Mouse (Mus musculus) liver, embryonic 13.5 days (tissue): ENCODE results near the gene LTO1. TPM values are rescaled to one million over a fixed set of nuclear protein-coding genes. Genes with fewer than 3 reads are reported as not detected.
"Not testable (repeated sequence)": the region's sequence is repeated elsewhere in the genome, so short reads cannot be mapped to it uniquely, and the experiment has no call there.

ENCODE experiments used
- ATAC-seq: fragments of 200-750 bp; cut with Nextera tagmentation; 2 replicates; pipeline ENCODE4 v1.8.0; 2017; ENCODE audit warnings: low read depth, mild to moderate bottlenecking, moderate number of reproducible peaks, moderate library complexity
- DNase-seq: peaks from one replicate; pipeline ENCODE4 v3.0.0; 2022
- H3K27ac ChIP-seq: fragments of 300-500 bp; sonication (generic); 2 replicates; pipeline ENCODE4 v1.5.1; 2015; ENCODE audit warnings: moderate library complexity, mild to moderate bottlenecking, inconsistent platforms
- H3K27me3 ChIP-seq: fragments of 300-500 bp; sonication (generic); 2 replicates; pipeline ENCODE4 v1.6.1; 2015; ENCODE audit warnings: mild to moderate bottlenecking, inconsistent platforms
- H3K36me3 ChIP-seq: fragments of 300-500 bp; sonication (generic); 2 replicates; pipeline ENCODE4 v1.6.1; 2015; ENCODE audit warnings: mild to moderate bottlenecking, inconsistent platforms
- H3K4me1 ChIP-seq: fragments of 300-500 bp; sonication (generic); replicated peaks from 2 replicates; pipeline ENCODE4 v1.6.1; 2015; ENCODE audit warnings: inconsistent platforms
- H3K4me2 ChIP-seq: fragments of 300-500 bp; sonication (generic); 2 replicates; pipeline ENCODE4 v1.6.1; 2015; ENCODE audit warnings: inconsistent platforms, mild to moderate bottlenecking, moderate library complexity
- H3K4me3 ChIP-seq: fragments of 300-500 bp; sonication (generic); replicated peaks from 2 replicates; pipeline ENCODE4 v1.5.1; 2015; ENCODE audit warnings: mild to moderate bottlenecking, inconsistent platforms
- H3K9ac ChIP-seq: fragments of 300-500 bp; sonication (generic); 2 replicates; pipeline ENCODE4 v1.6.1; 2015; ENCODE audit warnings: mild to moderate bottlenecking, inconsistent platforms
- H3K9me3 ChIP-seq: fragments of 300-500 bp; sonication (generic); replicated peaks from 2 replicates; pipeline ENCODE4 v1.6.1; 2016; ENCODE audit warnings: inconsistent platforms
- WGBS: fragments of 180-500 bp; shearing (Covaris S2); methylation state at CpG from one replicate; pipeline ENCODE4 v1.1.7; 2015; ENCODE audit not compliant: insufficient replicate concordance; 5-methylcytosine and 5-hydroxymethylcytosine counted together
- polyA plus RNA-seq: library from polyadenylated mRNA; unstranded; fragments of >200 nt; fragmentation: Nextera tagmentation; extraction: Ambion mirVana; gene quantifications from 2 replicates; pipeline ENCODE4 v1.2.1, GENCODE M21; 2015

LTO1 gene
- polyA plus RNA-seq = 9.6 and 11.2 TPM in 2 replicates

- Histone ChIP-seq H3K9me3 (no peaks in the 10 kb centered on the region), H3K4me3 (peak within 1 kb of the TSS; percentile 89), H3K36me3 (peaks cover 33% of the 10 kb centered on the region), H3K27me3 (no peaks in the 10 kb centered on the region), H3K4me2 (peak within 1 kb of the TSS; percentile 96), H3K4me1 (peaks cover 22% of the 10 kb centered on the region), H3K9ac (peak within 1 kb of the TSS; percentile 86), H3K27ac (peak within 1 kb of the TSS; percentile 65)
- peak; percentile 85 for DNase-seq
- WGBS = under 1% methylated on average over 55 of the region's 55 CpGs
- peak; percentile 93 for ATAC-seq
Observed at GRCm38 (mm10) chr7:144914948-144915750, at the start of gene LTO1. Gene LTO1, plus strand, starts transcription at chr7:144915100.

GRCm38 (mm10) chr7:144867161-144867560 lies 47.7 kb upstream of the LTO1 start:
- no peaks in the 10 kb centered on the region for H3K9me3 ChIP-seq
- no peak overlapping the region for H3K4me3 ChIP-seq
- DNase-seq = no peak
- 45% methylated on average over 4 of the region's 4 CpGs for WGBS
- no peak overlapping the region for H3K27ac ChIP-seq
- H3K36me3 ChIP-seq = no peaks in the 10 kb centered on the region
- H3K4me2 ChIP-seq = no peak overlapping the region
- no peak overlapping the region for H3K9ac ChIP-seq
- peaks cover 58% of the 10 kb centered on the region for H3K27me3 ChIP-seq
- H3K4me1 ChIP-seq = no peaks in the 10 kb centered on the region
- no peak for ATAC-seq

GRCm38 (mm10) chr7:144867602-144868001 lies 47.3 kb upstream of the LTO1 start:
- Histone ChIP-seq H3K27ac (no peak overlapping the region), H3K4me2 (no peak overlapping the region), H3K27me3 (peaks cover 54% of the 10 kb centered on the region), H3K4me1 (no peaks in the 10 kb centered on the region), H3K36me3 (no peaks in the 10 kb centered on the region), H3K9me3 (no peaks in the 10 kb centered on the region), H3K4me3 (no peak overlapping the region), H3K9ac (no peak overlapping the region)
- DNase-seq (no peak), ATAC-seq (no peak)
- 64% methylated on average over 8 of the region's 8 CpGs for WGBS

- peaks cover 23% of the 10 kb centered on the region for H3K27me3 ChIP-seq
- DNase-seq = no peak
Observed at GRCm38 (mm10) chr7:144872420-144872819, 42.5 kb upstream of the LTO1 start.

GRCm38 (mm10) chr7:144873160-144873559 lies 41.7 kb upstream of the LTO1 start:
- Histone ChIP-seq H3K4me3 (no peak overlapping the region), H3K27ac (no peak overlapping the region), H3K9me3 (no peaks in the 10 kb centered on the region), H3K9ac (no peak overlapping the region), H3K27me3 (0 out of 2 replicates have a peak, but pooled peaks cover 22% of the 10 kb centered on the region), H3K4me1 (no peaks in the 10 kb centered on the region), H3K4me2 (no peak overlapping the region), H3K36me3 (no peaks in the 10 kb centered on the region)
- ATAC-seq = no peak
- 58% methylated on average over 4 of the region's 4 CpGs for WGBS
- no peak for DNase-seq

More at GRCm38 (mm10) chr7:144872420-144872819, 42.5 kb upstream of the LTO1 start:
- WGBS = 26% methylated on average over 4 of the region's 4 CpGs
- ATAC-seq = peak; percentile 10; the same call in 1 of the 2 replicates
- H3K9ac ChIP-seq = no peak overlapping the region
- H3K36me3 ChIP-seq = no peaks in the 10 kb centered on the region
- no peak overlapping the region for H3K4me3 ChIP-seq
- H3K4me2 ChIP-seq = no peak overlapping the region
- no peak overlapping the region for H3K27ac ChIP-seq
- H3K4me1 ChIP-seq = no peaks in the 10 kb centered on the region
- H3K9me3 ChIP-seq = no peaks in the 10 kb centered on the region

- 47% methylated on average over 4 of the region's 4 CpGs for WGBS
- no peak for DNase-seq
- Histone ChIP-seq H3K27me3 (0 out of 2 replicates have a peak, but pooled peaks cover 19% of the 10 kb centered on the region), H3K36me3 (no peaks in the 10 kb centered on the region), H3K27ac (no peak overlapping the region), H3K4me1 (no peaks in the 10 kb centered on the region), H3K9ac (no peak overlapping the region), H3K4me2 (no peak overlapping the region), H3K9me3 (no peaks in the 10 kb centered on the region), H3K4me3 (no peak overlapping the region)
- ATAC-seq = no peak
Observed at GRCm38 (mm10) chr7:144874226-144874625, 40.7 kb upstream of the LTO1 start.

- ATAC-seq (no peak), DNase-seq (no peak)
- Histone ChIP-seq H3K27me3 (0 out of 2 replicates have a peak, but pooled peaks cover 19% of the 10 kb centered on the region), H3K36me3 (no peaks in the 10 kb centered on the region), H3K9ac (no peak overlapping the region), H3K4me1 (no peaks in the 10 kb centered on the region), H3K27ac (no peak overlapping the region), H3K9me3 (no peaks in the 10 kb centered on the region), H3K4me3 (no peak overlapping the region), H3K4me2 (no peak overlapping the region)
- WGBS = 82% methylated on average over 1 of the region's 1 CpGs
Observed at GRCm38 (mm10) chr7:144878401-144878800, 36.5 kb upstream of the LTO1 start.

- ATAC-seq = no peak
- no peak for DNase-seq
Observed at GRCm38 (mm10) chr7:144883106-144883505, 31.8 kb upstream of the LTO1 start.

GRCm38 (mm10) chr7:144887672-144888071 lies 27.2 kb upstream of the LTO1 start:
- Histone ChIP-seq H3K36me3 (no peaks in the 10 kb centered on the region), H3K4me2 (no peak overlapping the region), H3K27ac (no peak overlapping the region), H3K27me3 (peaks cover 40% of the 10 kb centered on the region), H3K9ac (no peak overlapping the region), H3K9me3 (no peaks in the 10 kb centered on the region), H3K4me3 (no peak overlapping the region), H3K4me1 (no peaks in the 10 kb centered on the region)
- 56% methylated on average over 2 of the region's 2 CpGs for WGBS
- DNase-seq (no peak), ATAC-seq (no peak)

More at GRCm38 (mm10) chr7:144883106-144883505, 31.8 kb upstream of the LTO1 start:
- H3K4me1 ChIP-seq = no peaks in the 10 kb centered on the region
- peaks cover 7% of the 10 kb centered on the region for H3K27me3 ChIP-seq
- H3K4me3 ChIP-seq = no peak overlapping the region
- no peak overlapping the region for H3K9ac ChIP-seq
- H3K36me3 ChIP-seq = no peaks in the 10 kb centered on the region
- H3K27ac ChIP-seq = no peak overlapping the region
- H3K4me2 ChIP-seq = no peak overlapping the region
- 58% methylated on average over 2 of the region's 2 CpGs for WGBS
- H3K9me3 ChIP-seq = no peaks in the 10 kb centered on the region

GRCm38 (mm10) chr7:144888564-144889299 lies 26.2 kb upstream of the LTO1 start:
- 14% methylated on average over 18 of the region's 18 CpGs for WGBS

GRCm38 (mm10) chr7:144890661-144891060 lies 24.2 kb upstream of the LTO1 start:
- H3K9me3 ChIP-seq, DNase-seq, H3K4me2 ChIP-seq, H3K9ac ChIP-seq, H3K36me3 ChIP-seq, H3K27ac ChIP-seq, ATAC-seq, H3K4me3 ChIP-seq: not testable (repeated sequence)
- Histone ChIP-seq H3K4me1 (peaks cover 12% of the 10 kb centered on the region), H3K27me3 (peaks cover 59% of the 10 kb centered on the region)
- 73% methylated on average over 1 of the region's 1 CpGs for WGBS

More at GRCm38 (mm10) chr7:144888564-144889299, 26.2 kb upstream of the LTO1 start:
- H3K27me3 ChIP-seq = peaks cover 42% of the 10 kb centered on the region
- no peak overlapping the region for H3K9ac ChIP-seq
- H3K4me2 ChIP-seq = no peak overlapping the region
- H3K4me3 ChIP-seq = no peak overlapping the region
- H3K36me3 ChIP-seq = no peaks in the 10 kb centered on the region
- H3K27ac ChIP-seq = no peak overlapping the region
- H3K9me3 ChIP-seq = no peaks in the 10 kb centered on the region
- no peak for ATAC-seq
- no peaks in the 10 kb centered on the region for H3K4me1 ChIP-seq
- no peak for DNase-seq
